Mouse (Mus musculus): ENCODE data around the gene Plppr3. TPM values are rescaled to one million over a fixed set of nuclear protein-coding genes. Genes with fewer than 3 reads are reported as not detected.

Gene Plppr3
- total RNA-seq, 2 experiments from 2014 or later, result 68.3 to 71.2 TPM

Small RNA genes lying within 50 kb of the gene (microRNA-seq; reads per million reads assigned to microRNA genes)
- gene Mir6910, result 0 reads per million in 2 experiments

Other genes with a start within 250 kb of the Plppr3 start
- gene Shc2, start 236.7 kb downstream of the Plppr3 start, total RNA-seq (2021), result 10 to 100 TPM; 49.8 to 50.3 TPM
- under 1 TPM; 0.46 to 0.63 TPM for gene Odf3l2, start 228.9 kb downstream of the Plppr3 start, total RNA-seq (2021)
- under 1 TPM in 1 of 2 experiments, not detected in 1; 0.23 TPM for gene Madcam1, start 210.1 kb downstream of the Plppr3 start, total RNA-seq (2021)
- 10 to 100 TPM; 71.9 to 77.9 TPM for gene Tpgs1, start 205.3 kb downstream of the Plppr3 start, total RNA-seq (2021)
- gene Cdc34, start 192.4 kb downstream of the Plppr3 start, total RNA-seq (2021), result 10 to 100 TPM; 64.2 to 70.3 TPM
- gene Gzmm, start 185.6 kb downstream of the Plppr3 start, total RNA-seq (2021), result 1 to 10 TPM in 1 of 2 experiments, under 1 TPM in 1; 0.81 to 1.6 TPM
- gene Bsg, start 170.1 kb downstream of the Plppr3 start, total RNA-seq (2021), result 100 to 1,000 TPM; 785 to 820 TPM
- 10 to 100 TPM; 93.4 to 99.2 TPM for gene Hcn2, start 158.0 kb downstream of the Plppr3 start, total RNA-seq (2021)
- 10 to 100 TPM; 43.8 to 45.4 TPM for gene Polrmt, start 128.1 kb downstream of the Plppr3 start, total RNA-seq (2021)
- 1 to 10 TPM; 1.4 to 2.1 TPM for gene Fgf22, start 119.6 kb downstream of the Plppr3 start, total RNA-seq (2021)
- gene Rnf126, start 107.7 kb downstream of the Plppr3 start, total RNA-seq (2021), result 10 to 100 TPM; 95.4 to 97.1 TPM
- 1 to 10 TPM; 1.7 to 2.2 TPM for gene Fstl3, start 97.4 kb downstream of the Plppr3 start, total RNA-seq (2021)
- 1 to 10 TPM in 1 of 2 experiments, under 1 TPM in 1; 0.17 to 1.1 TPM for gene Prss57, start 83.7 kb downstream of the Plppr3 start, total RNA-seq (2021)
- 100 to 1,000 TPM; 398 to 410 TPM for gene Palm, start 81.1 kb downstream of the Plppr3 start, total RNA-seq (2021)
- gene Misp, start 53.6 kb downstream of the Plppr3 start, total RNA-seq (2021), result under 1 TPM; 0.59 to 0.72 TPM
- 10 to 100 TPM; 52.1 to 61.1 TPM for gene Ptbp1, start 20.2 kb downstream of the Plppr3 start, total RNA-seq (2021)
- 1 to 10 TPM; 2.3 to 3.1 TPM for gene Prtn3, start 158 bp downstream of the Plppr3 start, total RNA-seq (2021)
- not detected for gene Elane, start 11.6 kb upstream of the Plppr3 start, total RNA-seq (2021)
- not detected for gene Cfd, start 16.2 kb upstream of the Plppr3 start, total RNA-seq (2021)
- gene Med16, start 34.3 kb upstream of the Plppr3 start, total RNA-seq (2021), result 10 to 100 TPM; 55.0 to 66.5 TPM
- gene Gm26602, start 36.2 kb upstream of the Plppr3 start, total RNA-seq (2021), result not detected
- gene Kiss1r, start 42.3 kb upstream of the Plppr3 start, total RNA-seq (2021), result 1 to 10 TPM; 5.7 to 7.6 TPM
- 100 to 1,000 TPM; 438 to 440 TPM for gene R3hdm4, start 46.6 kb upstream of the Plppr3 start, total RNA-seq (2021)
- 1 to 10 TPM; 5.4 to 7.0 TPM for gene Arid3a, start 52.4 kb upstream of the Plppr3 start, total RNA-seq (2021)
- 10 to 100 TPM; 45.3 to 46.5 TPM for gene Wdr18, start 85.5 kb upstream of the Plppr3 start, total RNA-seq (2021)
- gene Grin3b, start 96.1 kb upstream of the Plppr3 start, total RNA-seq (2021), result under 1 TPM; 0.21 to 0.40 TPM
- gene Tmem259, start 109.7 kb upstream of the Plppr3 start, total RNA-seq (2021), result 100 to 1,000 TPM; 140 to 152 TPM
- gene Cnn2, start 114.0 kb upstream of the Plppr3 start, total RNA-seq (2021), result 10 to 100 TPM in 1 of 2 experiments, 1 to 10 TPM in 1; 9.5 to 11.9 TPM
- gene Abca7, start 121.9 kb upstream of the Plppr3 start, total RNA-seq (2021), result 10 to 100 TPM; 10.9 TPM
- gene Arhgap45, start 142.0 kb upstream of the Plppr3 start, total RNA-seq (2021), result 1 to 10 TPM; 3.3 to 4.0 TPM
- gene Polr2e, start 165.2 kb upstream of the Plppr3 start, total RNA-seq (2021), result 10 to 100 TPM; 66.9 to 68.9 TPM
- gene Gpx4, start 172.5 kb upstream of the Plppr3 start, total RNA-seq (2021), result 100 to 1,000 TPM; 462 to 482 TPM
- gene Sbno2, start 230.9 kb upstream of the Plppr3 start, total RNA-seq (2021), result 10 to 100 TPM; 19.2 to 19.3 TPM
- gene Stk11, start 241.2 kb upstream of the Plppr3 start, total RNA-seq (2021), result 10 to 100 TPM; 86.2 to 90.8 TPM